Mouse (Mus musculus) cerebral cortex, adult 2 months (tissue): ENCODE measurements around the gene Itfg2.

Experiments
- WGBS: fragments of 180-500 bp; shearing (Covaris S2); methylation state at CpG from one replicate; pipeline ENCODE4 v1.1.7; 2018; 5-methylcytosine and 5-hydroxymethylcytosine counted together

Itfg2 gene

DNA sequence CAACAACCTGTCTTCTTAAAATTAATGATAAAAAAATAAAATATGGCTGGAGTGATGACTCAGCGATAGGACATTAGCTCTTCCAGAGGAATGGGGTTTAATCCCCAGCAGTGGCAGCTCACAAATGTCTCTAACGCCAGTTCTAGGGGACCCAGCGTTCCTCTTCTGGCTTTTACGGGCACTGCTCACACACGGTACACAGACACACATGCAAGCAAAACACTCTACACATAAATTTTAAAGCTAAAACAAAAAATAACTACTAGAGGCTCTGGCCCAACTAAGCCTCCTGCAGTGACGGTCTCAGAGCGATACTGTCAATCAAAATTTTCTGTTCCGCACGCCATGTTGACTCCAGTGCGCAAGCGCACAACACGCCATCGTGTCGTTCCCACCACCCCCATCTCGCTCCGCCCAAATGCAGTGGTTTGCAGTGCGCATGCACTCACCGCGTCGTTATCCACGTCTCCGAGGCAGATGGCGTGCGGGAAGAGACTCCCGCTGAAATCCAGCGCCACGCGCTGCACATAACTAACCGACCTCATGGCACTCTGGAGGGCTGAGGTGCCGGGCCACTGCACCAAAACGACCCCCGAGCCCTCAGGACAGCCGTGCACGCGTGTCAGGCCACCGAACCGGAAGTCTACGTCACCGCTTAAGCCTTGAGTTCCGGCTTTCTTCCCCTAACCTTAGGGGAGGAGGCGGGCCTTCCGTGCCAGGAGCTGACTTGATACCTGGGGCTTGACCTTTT is at the start of gene Itfg2:
Gene Itfg2 (minus strand): TSS at position 663 of the 751 bp plus-strand sequence.
- under 1% methylated on average over 42 of the region's 42 CpGs for WGBS

DNA sequence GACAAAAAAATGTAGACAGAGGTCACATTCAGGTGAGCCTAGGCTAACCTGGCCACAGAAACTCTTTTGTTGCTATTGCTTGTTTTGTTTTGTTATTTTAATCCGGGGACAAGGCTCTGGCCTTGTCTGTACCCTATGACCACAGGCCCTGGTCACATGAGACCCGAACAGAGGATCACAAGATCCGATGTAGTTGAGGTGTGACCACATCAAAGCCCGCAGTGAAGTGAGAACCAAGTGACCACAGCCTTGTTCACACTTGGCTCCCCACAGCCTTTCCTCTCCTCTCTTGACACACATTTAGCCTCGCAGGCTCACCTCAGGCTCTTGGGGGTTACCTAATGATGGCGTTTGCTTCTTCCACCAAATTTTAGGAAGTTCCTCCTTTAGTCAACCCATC is 49.4 kb upstream of the Itfg2 start:
- 96% methylated on average over 6 of the region's 6 CpGs for WGBS

DNA sequence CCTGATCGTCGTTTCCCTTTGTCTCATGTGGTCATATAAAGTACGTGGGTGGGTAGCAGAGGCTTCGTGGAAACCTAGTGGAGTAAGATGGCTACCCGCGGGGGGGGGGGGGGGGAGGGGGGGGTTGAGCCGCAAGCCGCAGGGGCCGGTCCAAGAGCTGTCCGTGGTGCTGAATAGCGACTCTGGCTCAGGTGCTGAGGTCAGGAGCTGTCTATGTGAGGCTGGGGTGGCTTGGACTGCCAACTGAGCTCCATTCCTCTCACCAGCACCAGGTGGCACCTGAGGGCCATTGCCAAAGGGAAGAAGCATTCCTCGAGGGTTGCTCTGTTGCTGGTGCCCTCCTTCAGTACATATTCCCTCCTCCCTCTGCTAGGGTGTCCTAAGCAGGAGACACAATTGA is 44.7 kb upstream of the Itfg2 start:
- WGBS = 11% methylated on average over 12 of the region's 12 CpGs

DNA sequence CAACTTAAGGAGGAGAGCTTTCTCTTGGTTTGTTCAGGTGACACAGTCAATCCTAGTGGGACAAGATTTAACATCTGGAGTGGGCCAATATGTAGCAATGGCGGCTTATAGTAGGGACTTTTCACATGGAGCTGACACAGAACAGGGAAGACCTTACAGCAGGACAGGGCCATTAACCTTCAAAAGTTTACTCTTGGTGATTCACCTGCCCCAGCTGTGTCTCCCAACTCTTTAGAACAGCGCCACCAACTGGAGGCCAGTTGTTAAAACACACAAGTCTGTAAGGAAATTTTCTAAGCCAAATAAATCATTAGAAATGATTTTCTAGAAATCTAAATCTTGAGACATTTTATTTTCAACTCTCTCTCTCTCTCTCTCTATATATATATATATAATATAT is 42.6 kb upstream of the Itfg2 start:
- WGBS = 51% methylated on average over 2 of the region's 2 CpGs

DNA sequence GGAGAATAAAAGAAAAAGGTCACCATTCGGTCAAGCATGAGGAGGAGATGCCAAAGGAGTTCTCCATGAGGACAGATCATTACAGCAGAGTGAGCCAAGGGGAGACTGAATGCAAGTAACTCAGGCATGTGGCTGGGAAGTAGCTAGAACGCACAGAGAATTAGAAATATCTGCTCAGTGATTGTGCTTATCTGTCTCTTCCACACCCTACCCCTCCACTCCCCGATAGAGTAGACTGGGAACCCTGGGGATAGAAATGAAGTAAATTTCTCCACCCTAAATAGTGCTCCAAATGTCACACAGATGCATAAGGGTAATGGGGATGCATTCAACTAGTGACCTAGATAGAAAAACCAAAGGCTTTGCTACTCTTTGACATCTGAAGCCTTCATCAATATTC is 41.8 kb upstream of the Itfg2 start:
- WGBS = 70% methylated on average over 3 of the region's 3 CpGs

DNA sequence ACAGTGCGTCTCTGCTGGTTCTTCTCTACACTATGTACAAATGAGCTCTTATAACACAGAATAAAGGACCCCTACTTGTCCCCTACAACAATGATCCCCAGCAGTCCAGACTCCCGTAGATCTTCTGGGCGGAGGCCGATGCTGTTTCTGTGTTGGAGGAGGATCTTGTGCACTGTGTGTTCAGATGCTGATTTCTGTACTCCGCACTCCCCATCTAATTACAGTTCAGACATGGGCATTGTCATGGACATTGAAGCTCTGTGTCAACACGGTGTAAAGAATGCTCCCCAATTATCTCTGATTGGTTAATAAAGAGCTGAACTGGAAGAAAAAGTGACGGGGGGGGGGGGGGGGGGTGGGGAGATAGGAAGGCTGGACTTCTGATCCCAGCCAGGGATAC is 41.3 kb upstream of the Itfg2 start:
- WGBS = 50% methylated on average over 7 of the region's 7 CpGs

DNA sequence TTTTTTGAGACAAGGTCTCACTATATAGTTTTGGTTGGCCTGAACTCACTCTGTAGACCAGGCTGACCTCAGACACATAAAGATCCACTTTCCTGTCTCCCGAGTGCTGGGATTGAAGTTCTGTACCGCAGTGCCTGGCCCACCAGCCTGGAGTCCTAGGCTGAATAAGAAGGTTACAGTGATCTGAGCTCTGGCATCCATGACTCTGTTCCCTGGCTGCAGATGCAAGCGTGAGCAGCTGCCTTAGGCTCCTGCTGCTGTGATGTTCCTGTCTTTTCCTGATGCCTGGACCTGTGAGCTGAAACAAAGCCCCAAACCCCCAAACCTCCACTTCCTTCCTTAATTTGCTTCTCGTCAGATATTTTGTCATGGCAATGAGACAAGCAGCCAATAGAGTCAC is 40.3 kb upstream of the Itfg2 start:
- 86% methylated on average over 4 of the region's 4 CpGs for WGBS

DNA sequence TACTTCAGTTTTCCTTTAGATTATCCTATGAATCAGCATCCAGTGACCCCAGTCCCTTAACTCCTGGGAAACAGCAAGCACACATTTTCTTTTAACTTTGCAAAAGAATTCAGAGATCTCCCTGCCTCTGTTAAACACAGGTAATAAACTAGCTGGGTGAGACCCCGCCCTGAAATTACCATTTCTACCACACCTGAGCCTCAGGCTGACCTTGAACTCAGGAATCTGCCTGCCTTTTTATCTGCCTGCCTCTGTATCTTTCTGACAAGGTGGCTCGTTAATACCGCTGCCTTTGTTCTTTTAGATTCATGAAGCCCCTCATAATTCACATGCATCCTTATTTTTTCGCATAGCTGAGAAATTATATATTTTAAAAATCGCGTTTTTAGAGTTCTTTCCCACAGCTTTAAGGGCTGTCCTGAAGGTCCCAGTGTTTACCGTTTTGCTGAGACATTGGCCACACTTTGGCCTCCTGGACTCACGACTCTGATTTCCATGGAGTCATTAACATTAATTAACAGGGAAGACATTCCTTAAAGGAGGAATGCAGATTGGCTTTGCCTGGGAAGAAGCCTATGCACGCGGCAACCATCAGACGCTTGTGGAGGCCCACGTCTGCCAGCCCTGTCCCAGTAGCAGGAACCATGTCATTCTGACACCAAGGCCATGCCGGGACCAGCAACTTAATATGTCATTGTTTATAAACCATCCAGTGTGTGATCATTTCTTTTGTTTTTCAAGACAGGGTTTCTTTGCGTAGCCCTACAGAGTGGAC is 36.2 kb upstream of the Itfg2 start:
- 83% methylated on average over 14 of the region's 14 CpGs for WGBS

DNA sequence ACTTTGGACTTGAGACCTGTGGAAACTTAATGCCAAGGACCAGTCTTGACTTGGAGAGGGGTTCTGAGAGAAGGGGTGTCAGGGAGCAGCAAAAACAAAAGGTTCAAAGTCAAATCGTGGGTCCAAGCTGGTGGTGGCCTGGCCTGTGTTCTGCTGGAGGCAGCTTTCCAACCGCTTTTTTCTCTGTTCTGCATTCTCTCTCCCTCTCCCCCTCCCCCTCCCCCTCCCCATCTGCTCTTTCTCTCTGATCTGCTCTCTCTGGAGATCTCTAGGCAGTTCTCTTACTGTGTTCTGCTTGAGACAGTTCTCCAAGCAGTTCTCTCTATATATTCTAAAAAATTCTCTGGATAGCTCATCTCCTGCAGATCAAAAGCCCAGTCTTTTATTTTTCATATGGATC is 35.6 kb upstream of the Itfg2 start:
- 21% methylated on average over 2 of the region's 2 CpGs for WGBS

DNA sequence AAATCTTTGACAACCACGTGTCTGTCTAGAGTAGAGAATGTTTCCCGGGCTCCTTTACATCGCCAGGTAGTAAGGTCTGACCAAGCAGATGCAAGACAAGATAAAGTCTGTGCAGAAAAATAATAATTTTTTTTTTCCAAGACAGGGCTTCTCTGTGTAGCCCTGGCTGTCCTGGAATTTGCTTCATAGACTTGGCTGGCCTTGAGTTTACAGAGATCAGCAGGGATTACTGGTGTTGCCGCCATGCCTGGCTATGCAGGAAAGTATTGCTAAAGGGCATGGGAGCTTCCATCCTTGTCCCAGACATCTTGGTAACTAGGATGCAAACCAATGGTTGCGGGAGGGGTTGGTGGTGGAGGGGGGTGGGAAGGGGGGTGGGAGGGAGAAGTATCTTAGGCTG is 32.5 kb upstream of the Itfg2 start:
- WGBS = 89% methylated on average over 5 of the region's 5 CpGs

DNA sequence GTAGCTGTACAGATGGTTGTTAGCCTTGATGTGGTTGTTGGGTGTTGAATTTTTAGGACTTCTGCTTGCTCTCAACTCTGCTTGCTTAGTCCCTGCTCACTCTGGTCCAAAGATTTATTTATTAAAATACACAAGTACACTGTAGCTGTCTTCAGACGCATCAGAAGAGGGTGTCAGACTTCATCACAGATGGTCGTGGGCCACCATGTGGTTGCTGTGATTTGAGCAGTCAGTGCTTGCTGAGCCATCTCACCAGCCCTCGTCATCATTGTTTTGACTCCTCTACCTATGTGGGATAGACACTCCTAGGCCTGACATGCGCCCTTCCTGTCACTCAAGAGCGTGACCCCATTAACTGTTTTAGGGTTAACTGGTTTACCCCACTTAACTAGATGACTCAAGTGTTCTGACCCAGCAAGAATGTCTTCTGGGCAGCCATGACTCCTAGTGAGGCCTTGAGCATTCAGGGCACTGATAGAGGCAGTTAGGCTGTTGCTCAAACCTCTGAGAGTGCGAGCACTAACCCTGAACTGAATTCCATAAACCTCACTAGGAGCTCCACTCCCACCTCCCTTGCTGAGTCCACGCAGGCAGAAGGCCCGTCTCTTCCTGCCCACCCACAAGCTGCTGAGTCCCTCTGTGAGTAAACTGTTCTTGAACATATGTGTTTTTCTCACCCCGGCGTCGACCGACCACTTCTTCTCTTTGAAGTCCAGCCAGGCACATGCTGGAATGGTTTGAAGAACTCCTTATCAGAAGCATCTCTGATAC is 31.3 kb upstream of the Itfg2 start:
- WGBS = 51% methylated on average over 12 of the region's 12 CpGs

DNA sequence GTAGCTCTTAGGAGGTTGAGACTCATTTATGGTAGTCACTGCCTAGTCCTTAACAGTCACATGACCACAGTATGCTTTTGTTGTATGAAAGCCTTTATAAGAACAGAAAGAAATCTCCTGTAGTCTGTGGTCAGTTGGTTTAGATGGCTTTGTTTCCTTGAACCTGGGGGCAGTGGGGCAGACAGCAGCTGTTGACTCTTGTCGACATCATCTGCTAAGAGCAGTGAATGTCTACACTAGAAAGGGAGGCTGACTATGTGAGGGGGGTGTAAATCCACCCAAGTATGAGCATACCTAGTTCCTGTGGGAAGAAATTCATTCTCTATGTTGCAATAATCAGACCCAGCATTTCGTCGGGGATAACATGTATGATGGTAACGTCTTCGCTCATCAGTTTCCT is 22.3 kb upstream of the Itfg2 start:
- 95% methylated on average over 5 of the region's 5 CpGs for WGBS

DNA sequence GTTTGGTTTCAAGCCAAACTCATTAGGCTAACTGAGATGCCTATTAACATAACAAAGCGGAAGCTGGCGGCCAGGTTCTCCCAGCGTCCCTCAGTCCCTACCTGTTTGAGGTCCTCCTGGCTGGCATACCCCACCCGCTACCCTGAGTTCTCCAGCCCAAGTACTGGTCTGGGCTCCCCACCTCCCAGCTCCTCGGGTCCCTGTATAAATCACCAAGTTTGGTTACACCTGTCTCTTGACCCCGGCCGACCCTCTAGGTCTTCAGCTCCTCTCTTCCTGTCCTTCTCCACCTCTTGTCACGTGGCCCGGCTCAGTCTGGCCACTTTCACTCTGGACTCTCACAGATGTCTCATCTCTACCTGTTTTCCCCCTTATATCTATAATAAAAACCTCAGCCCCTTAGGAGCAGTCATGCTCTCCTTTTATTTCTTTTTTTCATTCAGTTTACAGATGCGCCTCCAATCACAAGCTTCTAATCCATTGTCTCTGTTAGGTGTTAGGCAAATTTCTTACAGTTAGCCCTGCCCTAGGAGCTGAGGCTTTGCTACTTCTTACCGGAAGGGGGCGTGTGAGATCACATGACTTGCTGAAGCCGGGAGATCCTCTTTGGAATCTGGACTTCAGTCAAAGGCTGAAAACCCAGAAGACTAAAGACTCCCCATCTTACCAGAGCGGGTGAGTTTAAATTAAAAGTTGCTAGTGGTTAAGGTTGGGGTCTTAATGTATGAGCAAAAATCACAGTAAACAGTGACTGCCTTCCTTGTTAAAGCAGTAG is 21.2 kb upstream of the Itfg2 start:
- WGBS = 19% methylated on average over 14 of the region's 14 CpGs

DNA sequence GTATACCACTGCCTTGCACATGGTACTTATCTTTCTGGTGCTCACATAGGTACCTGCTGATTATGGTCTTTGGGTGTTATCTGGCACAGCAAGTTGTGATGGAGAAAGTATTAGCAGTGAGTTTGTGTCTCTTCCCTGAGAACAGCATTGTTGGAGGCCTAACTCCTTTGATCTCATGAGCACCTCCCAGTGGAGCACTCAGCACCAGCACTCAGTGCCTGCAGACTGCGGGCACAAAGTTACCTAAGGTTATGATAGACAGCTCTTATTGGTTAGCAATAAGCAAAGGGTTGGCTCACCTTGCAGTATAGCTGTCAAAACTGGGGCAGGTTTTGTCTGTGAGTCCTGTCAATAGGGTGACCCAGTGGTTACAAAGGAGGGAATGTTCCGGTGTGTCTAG is 15.5 kb upstream of the Itfg2 start:
- 93% methylated on average over 2 of the region's 2 CpGs for WGBS

DNA sequence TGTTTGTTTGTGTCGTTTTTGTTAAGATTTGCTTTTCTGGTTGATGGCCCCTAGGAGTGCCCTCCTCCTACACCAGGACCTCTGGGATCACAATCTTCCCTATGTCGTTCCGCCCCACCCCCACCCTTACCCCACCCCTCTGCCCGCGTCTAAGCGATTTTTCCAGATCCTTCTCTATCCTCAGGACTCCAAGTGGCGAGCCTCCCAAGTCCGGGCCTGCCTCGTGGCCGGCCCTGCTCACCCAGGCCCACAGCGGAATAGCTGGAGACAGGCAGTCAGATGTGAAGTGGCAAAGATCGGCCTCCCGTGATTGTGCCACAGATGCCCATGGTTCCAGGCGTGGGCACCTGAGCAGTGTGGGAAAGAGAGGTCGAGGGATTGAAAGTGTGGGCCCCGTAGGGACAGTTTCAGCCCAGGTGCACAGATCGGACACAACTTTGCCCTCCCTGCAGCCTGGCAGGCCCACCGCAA is 14.2 kb upstream of the Itfg2 start:
- WGBS = 21% methylated on average over 18 of the region's 18 CpGs

DNA sequence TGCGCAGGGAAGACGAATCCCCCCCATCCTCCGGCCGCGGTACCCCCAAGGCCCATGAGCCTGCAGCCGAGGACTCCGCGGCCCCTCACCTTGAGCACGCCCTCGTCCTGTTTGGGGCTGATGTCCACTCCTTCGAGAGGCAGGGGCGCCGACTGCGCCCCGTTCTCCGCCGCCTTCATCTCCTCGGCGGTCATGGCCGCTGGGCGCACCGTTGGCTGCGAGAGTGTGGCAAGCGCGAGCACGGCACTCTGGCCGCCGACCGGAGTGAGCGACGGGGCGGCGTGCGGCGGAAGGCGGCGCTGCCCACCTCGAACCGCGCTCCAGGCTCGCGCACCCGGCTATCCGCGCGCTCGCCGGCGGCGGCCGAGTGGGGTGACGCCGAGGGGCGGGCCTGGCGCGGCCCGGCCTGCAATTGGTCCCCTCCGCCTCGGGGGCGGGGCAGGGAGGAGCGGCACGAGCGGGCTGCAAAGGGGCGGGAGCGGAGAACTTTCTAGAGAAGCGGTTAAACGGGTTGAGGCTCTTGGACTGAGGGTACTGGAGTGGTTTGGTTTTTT is 13.7 kb upstream of the Itfg2 start, which contains the start of gene Fkbp4:
Gene Fkbp4 (minus strand): TSS at position 361 of the 554 bp plus-strand sequence.
- under 1% methylated on average over 66 of the region's 67 CpGs for WGBS

DNA sequence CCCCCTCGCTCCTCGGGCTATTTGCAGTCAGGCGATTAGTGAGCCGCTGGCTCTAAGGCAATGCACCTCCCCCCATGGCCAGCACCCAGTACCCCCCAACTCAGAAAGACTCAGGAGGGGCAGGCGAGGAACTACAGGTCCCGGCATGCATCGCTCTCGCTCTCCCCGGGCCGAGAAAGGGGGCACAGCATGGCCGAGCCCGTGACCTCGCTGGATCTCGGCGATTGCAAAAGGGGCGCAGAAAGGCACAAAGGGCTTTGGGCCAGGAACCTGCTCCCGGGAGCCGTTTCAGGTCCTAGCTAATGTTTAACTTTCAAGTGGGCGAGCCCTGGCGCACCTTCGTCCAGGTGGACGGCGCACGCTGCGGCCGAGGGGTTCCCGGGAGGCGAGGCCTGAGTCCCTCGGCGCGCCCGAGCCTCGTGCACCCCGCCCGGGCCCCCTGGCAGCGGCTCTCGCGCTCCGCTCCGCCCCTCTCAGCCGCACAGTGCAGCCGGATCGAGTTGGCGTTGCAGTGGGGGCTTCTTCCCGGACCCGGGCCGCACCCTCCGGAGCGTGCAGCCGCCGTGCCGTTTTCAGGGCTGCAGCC is 13.1 kb upstream of the Itfg2 start:
- under 1% methylated on average over 52 of the region's 52 CpGs for WGBS

DNA sequence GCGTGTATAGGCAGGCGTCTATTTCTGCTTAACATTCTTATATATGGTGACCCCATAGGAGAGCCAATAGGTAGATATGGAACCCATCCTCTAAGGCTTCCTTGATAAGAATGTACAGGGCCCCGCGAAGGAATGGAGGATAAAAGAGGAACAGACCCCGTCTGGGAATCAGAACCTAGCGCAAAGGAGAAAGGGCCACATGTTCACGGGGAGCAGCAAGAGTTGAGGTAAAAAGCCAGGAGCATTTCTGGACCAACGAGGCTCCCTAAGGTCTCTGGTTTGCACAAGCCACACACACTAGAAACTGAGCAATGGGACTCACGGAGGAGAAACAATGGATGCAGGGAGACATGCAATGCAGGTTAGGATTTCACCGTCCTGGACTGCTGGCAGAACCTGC is 12.6 kb upstream of the Itfg2 start:
- WGBS = 6% methylated on average over 10 of the region's 10 CpGs

DNA sequence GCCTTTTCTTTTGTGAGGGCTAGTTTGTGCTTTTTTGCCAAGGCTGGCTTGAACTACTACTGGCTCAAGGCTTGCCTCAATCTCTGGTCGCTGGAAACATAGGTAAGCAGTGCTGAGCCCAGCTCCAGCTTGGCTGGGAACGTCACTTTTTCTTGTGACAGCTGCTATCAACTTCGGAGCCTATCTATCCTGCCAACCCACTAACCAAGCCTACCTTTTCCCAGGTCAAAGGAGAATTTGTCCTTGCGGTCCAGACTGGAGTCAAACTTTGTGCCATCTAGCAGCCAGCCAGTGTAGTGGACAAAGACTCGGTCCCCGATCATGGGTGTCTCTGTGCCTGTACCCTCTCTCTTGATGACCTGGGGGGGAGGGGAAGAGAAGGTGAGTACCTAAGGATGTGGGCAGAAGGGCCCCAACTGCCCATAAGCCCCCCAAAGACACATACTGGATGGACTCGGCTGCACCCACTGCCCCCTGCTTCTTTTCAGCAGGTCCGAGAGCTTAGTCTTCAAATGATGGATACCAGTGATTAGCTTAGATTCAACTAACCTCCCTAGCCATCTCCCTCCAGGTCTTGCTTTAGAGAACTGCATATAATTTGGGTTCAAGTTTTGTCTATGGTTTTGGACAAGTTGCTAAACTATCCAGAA is 11.8 kb upstream of the Itfg2 start:
- 86% methylated on average over 8 of the region's 8 CpGs for WGBS

DNA sequence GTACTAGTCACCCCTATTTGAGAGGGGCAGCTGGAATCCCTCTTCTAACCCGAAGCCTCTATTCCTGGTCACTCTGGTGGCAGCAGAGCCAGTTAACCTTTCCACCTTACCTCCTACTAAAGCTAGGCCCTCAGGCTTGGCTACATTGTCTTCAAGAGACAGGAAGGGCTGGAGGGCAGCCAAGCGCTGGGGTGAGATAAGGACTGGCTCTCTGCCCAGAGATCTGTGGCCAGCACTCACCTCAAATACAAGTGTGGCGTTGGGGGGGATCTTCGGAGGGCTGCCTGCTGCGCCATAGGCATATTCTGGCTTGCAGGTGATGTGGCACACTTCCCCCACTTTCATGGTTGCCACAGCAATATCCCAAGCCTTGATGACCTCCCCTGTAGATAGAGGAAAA is 10.7 kb upstream of the Itfg2 start:
- 46% methylated on average over 5 of the region's 5 CpGs for WGBS
